In the genomic region with DNA sequence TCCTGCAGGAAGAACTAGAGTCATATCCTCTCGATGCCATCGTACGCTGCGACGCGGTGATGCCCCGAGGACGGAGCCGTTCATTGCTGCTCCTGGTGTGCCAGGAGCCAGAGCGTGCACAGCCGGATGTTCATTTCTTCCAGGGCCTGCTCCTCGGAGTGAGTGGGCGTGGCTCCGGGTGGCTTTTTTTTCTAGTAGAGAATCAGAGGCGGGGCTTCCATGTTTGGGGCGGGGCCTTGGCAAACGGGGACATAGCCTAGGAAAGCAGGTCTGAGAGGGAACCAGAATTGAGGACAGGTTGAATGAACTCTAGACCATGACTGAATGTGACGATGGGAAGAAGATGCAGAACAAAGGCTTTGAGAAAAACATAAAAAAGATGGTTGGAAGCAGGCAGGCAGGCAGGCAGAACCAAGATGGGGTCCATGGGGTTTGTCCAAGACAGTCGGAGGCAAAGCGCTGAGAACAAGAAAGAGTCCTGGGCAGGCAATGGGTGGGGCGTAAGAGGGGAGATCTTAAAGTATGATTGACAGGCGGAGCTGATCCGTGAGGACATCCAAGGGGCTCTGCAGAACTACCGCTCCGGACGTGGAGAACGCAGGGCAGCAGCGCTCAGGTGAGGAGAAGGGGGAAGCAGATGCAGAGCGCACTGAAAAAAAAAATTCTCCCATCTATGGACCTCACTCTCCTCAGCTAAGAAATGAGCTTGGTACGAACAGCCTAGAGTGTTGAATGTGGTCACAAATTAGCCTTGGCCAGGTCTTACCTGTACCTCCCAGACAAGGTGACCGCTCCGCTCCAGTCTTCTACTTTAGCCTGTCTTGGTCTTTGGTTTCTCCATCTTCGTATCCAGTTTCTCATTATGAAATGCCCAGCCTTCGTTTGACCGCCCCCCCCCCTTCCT, we compare ENCODE assay signal across 1 mouse cellular context.
TF ChIP-seq lines count a peak whose summit lies in the region.

No protein-coding gene starts in this region.

TF ChIP-seq in myocyte, 11 proteins besides CTCF, POLR2A, EP300 and RAD21 (continued from another document):
- TF ChIP-seq MYOG (IDR thresholded peaks at IDR 0.05; ENCODE audit: control insufficient read depth in 1 of 3, insufficient read depth in 1 of 3, insufficient read length in 2 of 3, low read depth in 2 of 3) (no peak), MYOD1 (IDR thresholded peaks at IDR 0.05; ENCODE audit: control insufficient read depth in 1 of 3, insufficient read length in 2 of 3, low read depth in 2 of 3) (no peak)
TF ChIP-seq in myocyte: peak in this region for 0.
